Mouse (Mus musculus) urinary bladder, adult 18-20 months (tissue): Measurements from ENCODE around the gene 1810010D01Rik.

Source experiments
- DNase-seq, 2 experiments: peaks; one replicate each; pipeline ENCODE4 v3.0.0; 2022; ENCODE audit warnings: low spot score in 2 of 2, mixed read lengths in 2 of 2

Gene 1810010D01Rik

DNA sequence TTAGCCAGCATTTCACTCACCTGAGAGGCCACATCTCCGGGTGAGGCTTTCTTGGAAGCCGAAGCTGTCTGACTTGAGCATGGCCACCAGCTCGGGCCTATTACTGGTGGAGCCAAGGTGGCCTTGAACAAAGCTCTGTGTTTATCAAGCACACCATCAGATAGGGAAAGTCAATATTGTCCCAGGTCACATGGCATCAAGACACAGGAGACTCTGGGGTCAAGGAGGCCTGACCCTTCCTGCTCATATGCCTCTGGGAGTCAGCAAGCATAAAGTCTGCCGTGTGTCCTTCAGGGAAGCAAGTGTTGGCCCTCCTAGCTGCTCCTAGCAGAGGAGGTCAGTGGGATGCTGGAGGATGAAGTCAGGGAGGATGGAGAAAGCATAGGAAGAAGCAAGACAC, at the start of gene 1810010D01Rik:
Gene 1810010D01Rik, minus strand, starts transcription at position 114 of the 400 bp plus-strand sequence.
- DNase-seq, result no peak

DNA sequence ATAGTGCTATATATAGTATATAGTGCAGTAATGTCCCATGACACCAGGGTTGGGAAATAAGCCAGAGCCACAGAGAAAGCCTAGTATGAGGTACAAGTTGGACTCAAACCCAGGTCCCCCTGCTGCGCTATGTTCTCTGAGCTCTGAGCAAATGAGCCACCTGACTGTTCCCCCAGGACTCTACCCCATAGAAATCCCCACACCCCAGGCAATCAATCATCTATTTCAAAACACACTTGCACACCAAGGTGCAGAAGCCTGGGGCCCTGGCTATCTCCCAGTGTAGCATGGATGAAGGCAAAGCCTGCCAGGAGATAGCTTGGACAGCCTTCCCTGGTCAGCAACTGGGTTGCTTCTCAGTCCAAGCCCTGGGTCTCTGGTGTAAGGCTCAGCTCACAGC, 48.2 kb upstream of the 1810010D01Rik start:
- no peak for DNase-seq

DNA sequence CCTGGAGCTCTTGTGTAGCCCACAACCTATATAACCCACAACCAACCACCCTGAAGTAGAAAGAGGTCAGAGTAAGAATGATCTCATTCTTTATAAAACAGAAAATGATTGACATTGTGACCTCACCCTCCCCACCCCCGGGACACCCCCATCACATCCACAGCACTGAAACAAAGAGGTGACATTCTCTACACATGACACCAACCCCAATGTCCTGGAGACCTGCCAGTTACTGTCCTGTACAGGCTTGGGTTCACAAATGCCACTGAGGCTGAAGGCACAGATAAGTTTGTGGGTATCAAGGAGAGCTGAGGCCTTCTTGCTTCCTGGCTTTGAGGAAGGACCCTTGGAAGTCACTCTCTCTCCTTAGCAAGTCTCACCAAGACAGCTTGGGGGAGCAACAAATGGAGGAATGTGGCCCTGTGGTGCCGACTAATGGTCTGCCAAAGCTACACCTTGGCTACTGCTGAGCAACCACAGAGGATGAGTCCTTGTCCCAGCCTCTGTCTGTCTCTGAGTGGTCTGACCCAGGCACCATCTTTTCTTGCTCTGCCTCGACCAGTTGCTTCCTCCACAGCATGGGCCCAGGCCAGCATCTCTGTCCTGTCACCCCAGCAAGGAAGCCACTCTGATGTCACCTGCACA, 46.2 kb upstream of the 1810010D01Rik start:
- no peak for DNase-seq

DNA sequence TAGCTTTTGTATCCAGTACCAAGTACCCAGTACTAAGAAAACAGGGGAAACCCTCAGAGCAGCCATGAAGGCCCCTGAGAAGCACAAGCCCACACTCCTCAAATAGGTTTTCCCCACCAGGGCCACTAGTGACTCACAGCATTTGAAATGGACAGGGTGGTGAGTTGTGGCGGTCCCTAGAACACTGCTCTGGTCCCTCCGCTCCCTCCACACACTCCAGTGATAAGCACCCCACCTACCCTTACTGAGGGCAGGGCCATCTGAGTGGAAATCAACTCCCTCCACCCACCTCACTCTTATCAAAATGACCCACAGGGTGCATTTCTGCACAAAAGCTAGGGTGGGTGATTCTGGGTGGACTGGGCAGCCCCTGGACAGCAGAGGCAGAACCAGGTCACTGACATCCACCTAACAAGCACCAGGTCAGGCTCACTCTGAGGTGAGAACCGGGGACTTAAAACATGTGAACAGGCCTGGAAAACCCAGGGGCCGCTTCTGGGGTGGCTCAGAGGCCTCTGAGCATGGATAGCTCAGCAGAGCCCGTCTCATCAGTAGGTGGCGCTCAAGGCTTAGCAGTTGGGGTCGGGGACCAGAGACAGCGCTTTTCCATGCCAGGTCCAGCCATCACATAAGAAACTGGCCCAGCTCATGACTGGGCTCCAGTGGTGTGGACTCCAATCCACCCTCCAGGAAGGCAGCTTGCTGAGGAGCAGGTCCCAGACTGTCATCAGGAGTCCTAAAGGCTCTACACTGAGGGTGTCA, 45.0 kb upstream of the 1810010D01Rik start:
- DNase-seq, result peak; percentile 63 to 67

DNA sequence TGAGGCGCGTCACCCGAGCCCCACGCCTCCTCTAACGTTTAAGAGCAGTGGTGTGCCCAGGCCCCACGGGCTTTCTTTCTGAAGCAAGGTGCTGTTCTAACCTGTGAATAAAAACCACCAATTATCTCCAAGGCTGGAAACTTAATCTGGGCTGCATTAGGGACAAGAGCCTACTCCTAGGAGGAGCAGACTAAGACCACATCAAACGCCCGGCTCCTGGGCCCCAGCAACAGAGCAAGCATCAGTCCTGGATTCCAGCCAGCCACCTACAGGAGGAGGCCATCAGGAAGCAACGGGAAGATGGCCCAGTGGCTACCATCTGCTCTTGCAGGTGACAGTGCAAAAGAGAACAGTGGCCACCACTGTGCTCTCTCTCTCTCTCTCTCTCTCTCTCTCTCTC, 42.3 kb upstream of the 1810010D01Rik start:
- no peak for DNase-seq

DNA sequence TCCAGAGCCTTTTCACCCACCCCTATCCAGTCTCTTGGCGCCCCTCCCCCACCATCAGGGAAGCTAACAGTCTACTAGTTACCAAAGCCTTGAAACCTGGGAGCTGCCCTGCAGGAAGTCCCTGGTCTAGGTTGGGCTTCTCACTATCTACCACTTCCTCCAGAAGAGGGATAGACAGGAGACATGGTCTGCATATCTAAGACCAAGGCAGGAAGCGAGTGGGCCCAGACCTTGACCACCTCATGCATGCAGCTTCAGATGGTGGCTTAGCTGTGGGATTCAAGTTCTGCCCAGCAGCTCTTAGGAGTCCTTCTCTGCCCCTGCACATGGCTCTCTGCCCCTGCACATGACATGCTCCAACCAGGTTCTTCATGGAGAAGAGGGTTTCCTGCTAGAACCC, 41.0 kb upstream of the 1810010D01Rik start:
- no peak for DNase-seq

DNA sequence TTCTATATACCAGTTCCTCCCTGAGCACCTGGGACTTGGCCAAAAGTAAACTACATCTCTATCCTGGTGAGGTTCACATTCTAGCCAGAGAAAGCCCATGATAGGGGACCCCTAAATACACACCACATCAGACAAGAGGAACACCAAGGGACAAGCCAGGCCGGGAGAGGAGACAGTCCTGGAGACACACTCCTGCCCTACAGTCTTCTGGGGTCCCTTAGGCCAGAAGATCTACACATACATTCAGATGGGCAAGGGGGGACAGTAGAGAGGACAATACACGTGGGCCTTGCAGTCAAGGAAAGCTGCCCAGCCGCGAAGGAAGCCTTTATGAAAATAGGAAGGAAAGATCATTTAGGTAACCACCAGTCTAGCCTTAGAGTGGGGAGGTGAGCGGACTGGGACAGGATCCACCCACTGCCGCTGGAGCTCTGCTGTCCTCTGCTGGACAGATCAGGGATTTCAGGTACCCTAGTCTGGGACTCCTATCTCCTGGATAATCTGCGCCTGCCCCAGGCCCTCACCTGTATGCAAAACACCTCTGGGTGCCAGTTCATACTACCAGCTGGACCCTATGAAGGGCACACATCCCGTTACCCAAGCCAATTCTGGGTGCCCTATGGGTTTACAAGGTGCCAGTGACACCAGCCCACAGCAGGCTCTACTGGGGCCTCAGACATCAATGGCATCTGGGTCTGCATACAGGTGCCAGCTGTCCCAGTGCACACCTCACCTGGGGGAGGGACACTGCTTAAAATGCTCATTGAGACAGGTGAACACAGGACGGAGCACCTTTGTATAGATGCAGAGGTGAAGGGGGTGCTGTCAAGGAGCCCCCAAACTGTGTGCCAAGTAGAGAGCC, 35.2 kb upstream of the 1810010D01Rik start:
- DNase-seq, result peak; percentile 51 to 80

DNA sequence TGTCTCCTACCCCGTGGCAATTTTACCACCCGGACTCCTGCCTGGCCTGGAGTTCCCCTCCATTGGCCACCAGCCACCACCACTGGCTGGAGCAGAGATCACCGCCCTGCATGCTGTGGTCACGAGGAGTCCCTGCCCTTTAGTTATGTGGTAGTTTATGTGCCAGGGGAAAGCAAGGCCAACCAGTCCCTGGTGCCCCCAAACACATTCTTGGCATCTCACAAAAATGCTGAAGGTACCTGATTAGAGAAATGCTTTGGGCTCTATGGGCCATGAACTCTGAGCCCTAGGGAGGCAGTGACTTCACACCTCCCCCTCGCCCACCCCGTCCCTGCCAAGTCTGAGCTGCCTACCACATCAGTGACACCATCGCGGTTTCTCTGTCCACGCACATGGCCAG, 34.1 kb upstream of the 1810010D01Rik start:
- DNase-seq, result no peak

DNA sequence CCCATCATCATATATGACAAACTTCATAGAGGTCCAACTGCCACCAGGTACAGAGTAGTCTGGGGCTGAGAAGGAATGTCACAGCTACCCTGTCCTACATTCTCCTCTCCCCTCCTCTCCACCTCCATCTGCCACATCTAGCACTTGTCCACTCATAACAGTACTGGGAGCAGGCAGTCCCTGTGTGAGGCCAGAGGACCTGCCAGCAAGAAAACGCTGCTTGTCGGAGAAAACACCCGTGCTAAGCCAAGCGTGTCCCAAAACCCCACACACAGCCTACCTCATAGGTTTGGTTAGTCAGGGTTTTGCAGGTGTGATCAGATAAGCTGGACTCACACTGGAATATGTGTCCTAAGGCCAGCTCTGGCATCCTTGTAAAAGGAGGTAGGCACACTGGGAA, 33.0 kb upstream of the 1810010D01Rik start:
- no peak for DNase-seq

DNA sequence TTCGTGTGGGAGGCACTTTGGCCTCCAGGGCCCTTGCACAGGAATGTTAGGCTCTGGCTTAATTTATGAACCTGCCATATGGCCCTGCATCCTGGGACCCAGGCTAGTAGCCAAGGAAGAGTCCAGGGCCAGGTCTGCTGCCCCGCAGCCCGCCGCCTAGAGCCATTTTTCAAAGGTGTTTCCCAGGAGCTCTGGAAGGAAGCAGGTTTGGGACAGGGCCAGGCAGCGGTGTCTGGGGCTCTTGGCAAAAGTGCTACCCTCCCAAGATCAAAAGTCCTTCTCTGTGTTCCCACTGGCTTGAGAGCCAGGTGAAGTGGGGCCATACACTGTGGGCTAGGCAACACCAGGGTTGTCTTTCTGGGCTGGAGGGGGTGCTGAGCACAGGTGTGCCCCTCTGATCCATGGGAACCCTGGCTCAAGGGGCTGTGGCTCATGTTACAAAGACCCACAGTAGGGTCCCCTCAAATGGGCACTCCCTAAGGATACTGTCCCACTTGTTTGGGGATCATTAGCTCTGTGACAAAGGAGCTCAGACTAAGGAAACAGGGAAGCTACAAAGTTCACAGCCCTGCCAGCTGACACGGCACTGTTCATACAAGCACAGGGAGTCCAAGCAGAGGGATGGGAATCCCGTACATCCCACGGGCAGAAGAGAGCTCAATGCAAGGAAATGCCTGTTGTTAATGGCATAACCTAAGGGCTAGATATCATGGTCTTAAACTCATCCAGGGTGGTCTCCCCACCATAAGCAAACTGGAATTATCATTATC, 32.0 kb upstream of the 1810010D01Rik start:
- DNase-seq, result no peak

DNA sequence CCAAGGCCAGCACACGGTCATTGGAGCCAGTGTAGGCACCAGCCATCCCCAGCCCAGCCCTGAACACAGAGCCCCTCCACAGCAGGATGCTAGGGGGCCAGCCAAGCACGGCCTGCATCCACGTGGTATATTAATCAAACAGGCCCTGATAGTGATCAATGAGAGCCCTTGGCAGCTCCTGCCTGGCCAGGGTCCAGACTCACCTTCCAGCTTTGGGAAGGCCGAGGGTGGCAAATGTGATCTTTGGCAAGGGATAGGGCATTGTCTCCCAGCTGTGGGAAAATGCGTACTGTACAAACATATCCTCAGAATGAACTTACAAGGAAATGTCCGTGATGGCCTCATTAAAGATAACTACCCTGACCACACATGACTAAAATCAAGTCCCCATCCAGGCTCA, 31.2 kb upstream of the 1810010D01Rik start:
- DNase-seq, result peak in 1 of 2 experiments; percentile 18

DNA sequence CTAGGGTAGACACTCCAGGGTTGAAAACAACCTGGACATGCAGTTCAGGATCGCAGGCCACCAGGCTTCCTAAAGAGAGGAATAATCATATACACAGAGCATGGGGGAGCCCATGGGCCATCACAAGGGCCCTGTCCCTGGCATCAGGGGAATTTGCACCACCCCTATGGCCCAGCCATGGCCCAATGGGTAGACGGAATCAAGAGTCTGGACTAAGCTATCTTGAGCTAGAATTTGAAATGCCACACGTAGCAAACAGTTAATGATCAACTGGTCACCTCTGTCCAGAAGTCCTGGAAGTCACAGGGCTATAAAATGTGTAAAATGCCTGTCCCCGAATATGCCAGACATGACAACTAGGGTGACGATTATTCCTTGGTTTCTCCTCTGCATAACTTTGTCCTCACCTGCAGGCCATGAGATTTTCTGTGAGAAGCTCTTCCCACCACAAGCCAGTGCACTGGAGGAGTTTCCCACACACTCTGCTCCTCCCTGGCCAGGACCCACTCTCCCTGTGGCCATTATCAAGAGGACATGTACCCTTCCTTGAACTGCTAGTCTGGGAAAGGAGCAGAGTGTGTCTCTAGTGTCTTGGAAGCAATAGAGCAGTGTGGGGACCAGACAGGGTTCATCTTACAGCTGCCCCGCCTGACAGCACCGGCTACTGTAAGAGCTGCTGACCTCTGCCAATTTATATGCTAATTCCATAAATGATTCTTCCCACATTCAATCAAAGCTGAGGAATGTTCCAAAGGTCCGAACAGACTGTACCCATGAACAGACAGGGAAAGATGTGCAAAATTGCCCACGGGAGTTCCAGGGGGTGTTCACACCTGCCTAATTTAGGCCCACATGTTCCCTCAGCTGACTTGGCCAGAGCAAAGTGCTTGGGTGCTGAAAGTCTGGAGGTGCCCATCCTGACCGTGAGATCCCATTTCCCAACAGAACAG, 27.2 kb upstream of the 1810010D01Rik start:
- no peak for DNase-seq

DNA sequence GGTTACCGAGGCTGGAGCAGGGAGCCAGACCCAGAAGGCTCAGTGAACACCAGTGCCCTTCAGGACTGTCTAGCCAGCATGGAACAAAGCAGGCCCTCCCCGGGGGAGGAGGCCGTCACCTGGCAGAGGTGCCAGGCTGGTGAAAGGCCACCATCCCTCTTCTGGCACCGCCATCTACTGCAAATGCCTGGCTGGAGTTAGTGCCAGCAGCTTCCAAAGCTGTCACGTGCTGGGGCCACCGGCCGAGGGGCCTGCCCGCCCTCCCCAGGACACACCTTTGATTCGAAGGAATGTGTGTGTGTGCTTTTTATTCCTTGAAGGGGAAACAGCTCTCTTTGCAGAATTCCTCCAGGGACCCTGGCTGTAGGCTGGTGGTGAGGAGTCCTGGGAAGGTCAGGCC, 23.7 kb upstream of the 1810010D01Rik start:
- DNase-seq, result no peak

DNA sequence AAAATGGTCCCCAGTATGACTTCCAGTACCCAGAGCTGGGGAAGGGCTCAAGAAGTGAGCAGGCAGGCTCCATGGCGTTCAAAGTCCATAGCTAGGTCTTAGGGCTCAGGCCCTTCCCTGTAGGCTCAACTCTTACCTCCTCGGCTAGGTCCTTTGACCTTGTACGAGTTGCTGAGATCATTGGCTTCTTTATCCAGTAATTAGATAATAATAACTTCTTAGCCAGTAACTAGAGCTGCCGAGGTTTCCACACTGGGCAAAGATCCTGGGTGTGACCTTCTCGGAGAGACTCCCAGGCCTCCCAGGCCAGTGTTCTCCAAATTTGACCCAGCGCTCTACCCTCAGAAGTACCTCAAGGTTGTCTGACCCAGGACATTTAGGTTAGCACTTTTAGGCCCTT, 18.7 kb upstream of the 1810010D01Rik start:
- DNase-seq, result no peak

DNA sequence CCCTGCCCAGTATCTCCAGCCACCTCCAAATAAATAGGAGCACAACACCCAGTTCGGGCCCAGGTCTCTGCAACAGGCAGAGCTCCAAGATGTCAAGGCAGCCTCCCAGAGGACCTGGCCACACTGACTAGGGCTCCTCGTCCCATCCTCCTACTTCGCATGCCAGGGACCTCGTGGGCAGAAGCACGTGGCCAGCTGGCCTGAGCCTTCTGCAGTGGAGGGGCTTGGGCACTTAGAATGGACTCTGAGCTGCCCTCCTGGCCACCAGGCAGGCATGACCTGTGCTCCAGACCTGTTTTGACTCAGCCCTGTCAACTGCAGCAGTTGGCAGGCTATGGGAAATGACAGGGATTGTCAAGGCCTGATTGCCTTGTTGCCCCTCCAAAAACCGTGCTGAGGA, 17.7 kb upstream of the 1810010D01Rik start:
- no peak for DNase-seq

DNA sequence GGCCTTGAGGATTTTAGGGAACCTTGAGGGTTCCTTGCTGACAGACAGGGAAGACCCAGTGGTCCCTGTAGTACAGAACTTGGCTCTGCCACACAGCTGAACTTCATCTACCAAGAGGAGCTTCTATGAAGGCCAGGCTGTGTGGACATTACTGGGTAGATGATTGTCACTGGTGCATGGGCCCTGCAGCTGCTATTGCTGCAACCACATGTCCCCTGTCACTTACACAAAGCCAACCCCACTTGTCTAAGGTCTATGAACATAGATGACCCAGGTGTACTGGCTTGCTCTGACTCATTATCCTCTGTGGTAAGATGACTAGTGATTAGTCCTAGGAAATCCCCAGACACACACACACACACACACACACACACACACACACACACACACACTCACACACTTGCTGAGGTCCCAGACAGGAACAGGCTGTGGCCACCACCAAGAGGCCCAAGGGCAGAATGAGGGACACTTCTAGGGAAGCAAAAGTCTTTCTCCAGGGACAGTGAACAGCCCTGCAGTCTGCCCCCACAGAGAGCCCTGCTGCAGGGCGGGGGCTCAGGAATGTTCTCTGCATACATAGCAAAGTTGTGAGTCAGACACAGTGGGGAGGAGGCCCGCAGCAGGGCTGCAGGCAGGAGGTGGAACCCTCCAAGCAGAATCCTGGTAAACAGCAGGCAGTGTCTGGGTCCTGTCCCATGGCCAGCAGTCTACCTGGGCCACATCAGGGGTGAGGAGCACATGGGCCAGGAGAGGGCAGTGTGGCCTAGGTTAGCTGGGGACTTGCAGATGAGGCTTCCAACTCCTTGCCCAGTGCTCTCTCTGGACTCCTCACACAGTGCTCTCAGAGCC, 14.1 kb upstream of the 1810010D01Rik start:
- peak; percentile 59 to 75 for DNase-seq

DNA sequence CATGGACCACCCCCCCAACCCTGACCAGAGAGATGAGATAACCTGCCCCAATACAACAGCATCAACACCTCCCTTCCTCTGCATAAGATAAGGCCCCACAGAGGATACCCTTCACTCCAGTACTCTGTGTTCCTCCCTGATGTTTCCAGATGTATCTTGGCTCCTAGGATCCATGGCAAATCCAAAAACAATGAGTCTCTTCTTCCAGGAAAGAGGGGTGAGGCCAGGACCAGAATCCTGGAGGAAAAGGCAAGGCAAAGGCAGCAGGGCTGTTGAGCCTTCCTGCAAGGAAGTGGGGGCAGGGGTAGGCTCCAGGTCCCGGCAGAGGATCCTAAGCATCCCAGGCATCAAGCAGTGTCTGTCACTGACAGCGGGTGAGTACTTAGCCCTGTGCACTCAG, 13.4 kb upstream of the 1810010D01Rik start:
- DNase-seq, result no peak

DNA sequence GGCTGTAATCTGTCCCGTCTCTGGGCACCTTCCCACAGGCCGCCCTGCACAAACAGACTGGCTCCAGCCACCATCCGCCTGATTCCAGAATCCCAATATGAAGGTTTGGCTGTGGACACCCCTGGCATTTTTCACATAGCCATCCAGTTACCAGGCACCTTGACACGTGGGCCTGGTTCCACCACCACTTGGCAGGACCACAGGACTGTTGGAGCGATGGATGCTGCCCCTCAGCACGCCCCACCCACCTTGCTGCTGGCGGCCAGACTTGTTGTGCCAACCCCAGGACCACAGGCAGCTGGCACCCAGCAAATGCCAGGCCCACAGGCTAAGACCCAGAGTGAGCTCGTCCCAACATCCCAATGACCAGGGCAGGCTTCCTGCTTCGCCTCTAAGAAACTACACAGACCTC, 11.5 kb upstream of the 1810010D01Rik start:
- DNase-seq, result no peak

DNA sequence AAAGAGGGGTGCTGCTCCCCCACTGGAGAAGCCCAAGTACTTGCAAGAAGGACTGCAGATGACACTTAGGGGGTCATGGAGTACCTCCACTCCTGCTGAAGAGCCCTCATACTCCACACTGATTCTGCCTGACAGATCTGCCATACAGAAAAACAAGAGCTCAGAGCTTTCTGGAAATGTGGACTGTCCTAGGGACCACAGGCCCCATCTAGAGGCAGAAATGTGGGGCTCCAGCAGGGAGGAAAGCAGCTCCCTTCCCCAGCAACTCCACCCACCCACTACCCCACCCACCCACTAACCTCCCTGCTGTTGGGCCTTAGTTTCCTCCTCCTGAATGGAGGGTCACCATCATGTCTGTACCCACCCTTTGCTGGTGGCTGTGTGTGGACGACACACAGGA, 8.7 kb upstream of the 1810010D01Rik start:
- no peak for DNase-seq

DNA sequence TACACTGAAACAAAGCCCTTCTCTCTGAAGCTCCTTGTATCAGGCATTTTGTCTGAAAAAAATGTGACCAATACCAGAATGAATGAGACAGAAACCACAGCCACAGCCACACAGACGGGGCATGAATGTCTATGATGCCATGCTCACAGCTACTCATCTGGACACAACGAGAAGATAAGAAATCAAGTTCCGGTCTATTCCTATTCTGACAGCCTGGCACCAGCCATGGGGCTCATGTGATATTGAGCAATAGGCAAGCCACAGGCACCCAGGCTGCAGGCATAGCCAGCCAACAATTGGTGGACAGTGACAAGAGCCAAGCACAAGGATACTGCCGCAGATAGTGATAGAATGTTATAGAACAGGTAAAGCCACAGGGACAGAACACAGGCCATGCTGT, 7.6 kb upstream of the 1810010D01Rik start:
- DNase-seq, result no peak
